Mouse (Mus musculus) erythroblast, embryonic 14.5 days (primary cell): ENCODE data around the gene Tnrc6c.

Experiments used
- GATA1 ChIP-seq: IDR thresholded peaks from 2 replicates; pipeline ENCODE4 v1.6.1; 2012; ENCODE audit warnings: low read length, inconsistent platforms, mixed read lengths
- TAL1 ChIP-seq: IDR thresholded peaks from 3 replicates; pipeline ENCODE4 v1.6.1; 2012; ENCODE audit warnings: low read length, inconsistent platforms, mixed read lengths

DNA sequence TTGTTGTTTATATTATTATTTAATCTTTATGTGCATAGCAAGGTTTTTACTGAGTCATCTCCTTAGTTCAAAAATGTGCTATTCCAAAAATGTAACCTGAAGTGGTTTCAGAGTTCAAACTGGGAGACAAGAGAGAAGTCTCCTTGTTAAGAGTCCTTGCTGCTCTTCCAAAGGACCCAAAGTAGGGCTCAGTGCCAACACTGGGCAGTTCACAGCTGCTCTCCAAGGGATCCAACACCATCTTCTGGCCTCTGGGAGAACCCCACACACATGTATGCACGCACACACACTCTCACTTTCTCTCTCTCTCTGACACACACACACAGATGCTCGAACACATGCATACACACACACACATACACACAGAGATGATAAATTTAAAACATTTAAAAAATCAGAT lies 11.9 kb upstream of the Tnrc6c start:
- no peak for TF ChIP-seq GATA1
- TF ChIP-seq TAL1, result no peak
